Mouse (Mus musculus) kidney, embryonic 16.5 days (tissue): ENCODE results near the gene Zswim3. TPM values are rescaled to one million over a fixed set of nuclear protein-coding genes. Genes with fewer than 3 reads are reported as not detected.
A peak's percentile ranks its signal among the peaks of the same experiment; 100 is the strongest.

Source experiments
- ATAC-seq: fragments of 200-750 bp; cut with Nextera tagmentation; 2 replicates; pipeline ENCODE4 v1.8.0; 2017; ENCODE audit warnings: moderate TSS enrichment; ENCODE audit not compliant: low FRiP score, low TSS enrichment
- H3K27ac ChIP-seq: fragments of 300-500 bp; sonication (generic); 2 replicates; pipeline ENCODE4 v1.5.1; 2014; ENCODE audit warnings: low read length
- H3K27me3 ChIP-seq: fragments of 300-500 bp; sonication (generic); 2 replicates; pipeline ENCODE4 v1.6.1; 2014; ENCODE audit warnings: low read length, control low read depth, mixed read lengths; ENCODE audit not compliant: insufficient read depth
- H3K36me3 ChIP-seq: fragments of 300-500 bp; sonication (generic); 2 replicates; pipeline ENCODE4 v1.6.1; 2014; ENCODE audit warnings: low read length, control low read depth, mixed read lengths; ENCODE audit not compliant: insufficient read depth
- H3K4me1 ChIP-seq: fragments of 300-500 bp; sonication (generic); 2 replicates; pipeline ENCODE4 v1.6.1; 2014; ENCODE audit warnings: low read length, control low read depth, mixed read lengths; ENCODE audit not compliant: insufficient read depth
- H3K4me2 ChIP-seq: fragments of 300-500 bp; sonication (generic); replicated peaks from 2 replicates; pipeline ENCODE4 v1.6.1; 2014; ENCODE audit warnings: low read depth, low read length
- H3K4me3 ChIP-seq: fragments of 300-500 bp; sonication (generic); 2 replicates; pipeline ENCODE4 v1.5.1; 2014; ENCODE audit warnings: mild to moderate bottlenecking, low read length
- H3K9ac ChIP-seq: fragments of 300-500 bp; sonication (generic); replicated peaks from 2 replicates; pipeline ENCODE4 v1.6.1; 2014; ENCODE audit warnings: low read length
- H3K9me3 ChIP-seq: fragments of 300-500 bp; sonication (generic); 2 replicates; pipeline ENCODE4 v1.6.1; 2016; ENCODE audit warnings: low read length, control low read depth
- WGBS: fragments of 180-500 bp; shearing (Covaris S2); extraction: QIAGEN DNeasy Blood & Tissue Kit; methylation state at CpG from one replicate; pipeline ENCODE4 v1.1.7; 2014; 5-methylcytosine and 5-hydroxymethylcytosine counted together
- polyA plus RNA-seq: library from polyadenylated mRNA; unstranded; fragments of >200 nt; fragmentation: Nextera tagmentation; extraction: Ambion mirVana; gene quantifications from 2 replicates; pipeline ENCODE4 v1.2.1, GENCODE M21; 2015

Zswim3 gene
- polyA plus RNA-seq, 1 experiment from 2014 or later, result 11.9 TPM

- Histone ChIP-seq H3K9me3 (no peaks in the 10 kb centered on the region), H3K4me3 (peak within 1 kb of the TSS; percentile 86), H3K4me1 (peaks cover 25% of the 10 kb centered on the region), H3K27me3 (no peaks in the 10 kb centered on the region), H3K27ac (peak within 1 kb of the TSS; percentile 71), H3K36me3 (peaks cover 46% of the 10 kb centered on the region), H3K4me2 (peak within 1 kb of the TSS; percentile 75), H3K9ac (peak within 1 kb of the TSS; percentile 87)
- peak; percentile 99 for ATAC-seq
- under 1% methylated on average over 53 of the region's 53 CpGs for WGBS
Observed at GRCm38 (mm10) chr2:164769258-164770037, 35.5 kb upstream of the Zswim3 start, which contains the start of gene Ube2c. TSS of gene Ube2c (plus strand) at chr2:164769898.

DNA sequence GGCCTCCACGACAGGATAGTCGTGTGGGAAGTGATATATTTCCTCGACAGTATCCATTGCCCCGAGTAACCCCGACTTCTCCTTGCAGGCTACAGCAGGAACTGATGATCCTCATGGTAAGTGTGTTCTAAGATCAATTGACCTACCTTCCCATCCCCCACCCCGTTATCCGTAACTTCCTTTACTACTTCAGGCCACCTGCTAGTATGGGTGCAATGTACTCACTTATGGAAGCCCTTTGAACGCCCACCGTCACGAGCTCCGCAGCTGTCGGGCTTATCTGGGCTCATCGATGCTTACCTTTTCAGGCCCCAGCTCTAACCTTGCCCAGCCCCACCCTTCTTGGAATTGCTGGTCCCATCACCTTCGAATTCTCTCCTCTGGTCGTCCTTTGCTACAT lies 34.6 kb upstream of the Zswim3 start:
- no peak for ATAC-seq
- Histone ChIP-seq H3K9me3 (no peaks in the 10 kb centered on the region), H3K9ac (peak overlapping the region; percentile 87), H3K4me1 (peaks cover 25% of the 10 kb centered on the region), H3K27ac (peak overlapping the region; percentile 71; the same call in 1 of the 2 replicates), H3K27me3 (no peaks in the 10 kb centered on the region), H3K36me3 (peaks cover 39% of the 10 kb centered on the region), H3K4me3 (peak overlapping the region; percentile 86), H3K4me2 (peak overlapping the region; percentile 75)
- 1% methylated on average over 15 of the region's 15 CpGs for WGBS

- peak overlapping the region; percentile 86 for H3K4me3 ChIP-seq
Observed at GRCm38 (mm10) chr2:164771123-164771522, 33.8 kb upstream of the Zswim3 start.

GRCm38 (mm10) chr2:164773229-164773988 lies 31.5 kb upstream of the Zswim3 start:
- WGBS, result 82% methylated on average over 14 of the region's 14 CpGs
- H3K27ac ChIP-seq, result no peak overlapping the region
- peaks cover 19% of the 10 kb centered on the region for H3K36me3 ChIP-seq

More at GRCm38 (mm10) chr2:164771123-164771522, 33.8 kb upstream of the Zswim3 start:
- no peak for ATAC-seq
- Histone ChIP-seq H3K27me3 (no peaks in the 10 kb centered on the region), H3K9ac (peak overlapping the region; percentile 87), H3K9me3 (no peaks in the 10 kb centered on the region), H3K4me2 (peak overlapping the region; percentile 75), H3K4me1 (peaks cover 25% of the 10 kb centered on the region), H3K27ac (no peak overlapping the region), H3K36me3 (peaks cover 34% of the 10 kb centered on the region)
- WGBS, result 70% methylated on average over 8 of the region's 8 CpGs

GRCm38 (mm10) chr2:164773989-164774364 lies 30.9 kb upstream of the Zswim3 start:
- no peaks in the 10 kb centered on the region for H3K9me3 ChIP-seq
- ATAC-seq, result no peak
- no peak overlapping the region for H3K9ac ChIP-seq
- no peaks in the 10 kb centered on the region for H3K27me3 ChIP-seq
- 85% methylated on average over 5 of the region's 5 CpGs for whole genome bisulfite sequencing
- no peak overlapping the region for H3K4me2 ChIP-seq
- peaks cover 19% of the 10 kb centered on the region for H3K36me3 ChIP-seq
- no peak overlapping the region for H3K4me3 ChIP-seq
- H3K4me1 ChIP-seq, result peaks cover 25% of the 10 kb centered on the region
- no peak overlapping the region for H3K27ac ChIP-seq

More at GRCm38 (mm10) chr2:164773229-164773988, 31.5 kb upstream of the Zswim3 start:
- Histone ChIP-seq H3K27me3 (no peaks in the 10 kb centered on the region), H3K4me1 (peaks cover 25% of the 10 kb centered on the region), H3K4me3 (no peak overlapping the region), H3K9ac (no peak overlapping the region), H3K9me3 (no peaks in the 10 kb centered on the region), H3K4me2 (no peak overlapping the region)
- no peak for ATAC-seq

DNA sequence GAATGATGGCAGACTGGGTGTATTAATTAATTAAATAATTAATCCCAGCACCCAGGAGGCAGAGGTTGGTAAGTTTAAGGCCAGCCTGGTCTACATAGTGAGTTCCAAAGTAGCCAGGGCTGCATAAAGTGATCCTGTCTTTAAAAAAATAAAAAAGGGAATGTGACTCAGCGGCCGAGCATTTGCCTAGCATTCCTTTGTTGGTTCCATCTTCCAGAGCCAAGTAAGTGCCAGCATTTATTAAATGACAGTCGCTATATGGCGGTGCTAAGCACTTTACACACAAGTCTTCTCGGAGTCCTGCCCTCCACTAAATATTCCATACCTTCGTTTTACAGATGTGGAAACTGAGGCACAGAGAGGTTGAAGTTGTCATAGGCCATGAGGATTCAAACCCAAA lies 28.8 kb upstream of the Zswim3 start:
- H3K36me3 ChIP-seq, result peaks cover 19% of the 10 kb centered on the region
- H3K9ac ChIP-seq, result no peak overlapping the region
- H3K4me1 ChIP-seq, result peaks cover 13% of the 10 kb centered on the region
- no peak overlapping the region for H3K27ac ChIP-seq
- no peak overlapping the region for H3K4me3 ChIP-seq
- H3K4me2 ChIP-seq, result no peak overlapping the region
- H3K9me3 ChIP-seq, result no peaks in the 10 kb centered on the region
- WGBS, result 81% methylated on average over 6 of the region's 6 CpGs
- H3K27me3 ChIP-seq, result no peaks in the 10 kb centered on the region
- no peak for ATAC-seq

DNA sequence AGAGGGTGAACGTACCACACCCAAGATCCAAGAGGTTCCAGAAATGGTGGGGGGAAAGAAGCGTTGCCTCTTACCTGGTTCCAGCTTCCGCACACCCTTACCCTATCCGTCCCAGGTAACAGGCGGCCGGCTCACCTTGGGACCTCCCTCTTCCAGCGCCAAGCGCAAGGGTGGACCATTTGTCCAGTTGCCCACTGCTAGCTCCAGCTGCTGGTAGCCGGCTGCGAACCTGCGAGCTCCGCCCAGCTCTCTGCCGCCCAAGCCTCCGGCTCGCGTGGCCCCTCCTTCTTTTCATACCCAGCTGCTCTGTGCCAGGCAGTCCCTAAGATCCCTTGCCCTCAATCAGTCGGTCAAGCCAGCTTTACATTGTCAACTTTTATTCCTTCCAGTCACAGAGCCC lies 28.1 kb upstream of the Zswim3 start:
- no peak overlapping the region for H3K9ac ChIP-seq
- no peaks in the 10 kb centered on the region for H3K9me3 ChIP-seq
- 64% methylated on average over 17 of the region's 17 CpGs for WGBS
- no peak overlapping the region for H3K4me3 ChIP-seq
- no peak overlapping the region for H3K27ac ChIP-seq
- no peaks in the 10 kb centered on the region for H3K27me3 ChIP-seq
- peaks cover 12% of the 10 kb centered on the region for H3K36me3 ChIP-seq
- no peak for ATAC-seq
- H3K4me1 ChIP-seq, result peaks cover 6% of the 10 kb centered on the region
- H3K4me2 ChIP-seq, result no peak overlapping the region

GRCm38 (mm10) chr2:164777246-164778014 lies 27.5 kb upstream of the Zswim3 start:
- peaks cover 6% of the 10 kb centered on the region; the same call in 1 of the 2 replicates for H3K36me3 ChIP-seq
- no peak overlapping the region for H3K27ac ChIP-seq
- no peaks in the 10 kb centered on the region for H3K4me1 ChIP-seq
- 84% methylated on average over 30 of the region's 30 CpGs for WGBS
- ATAC-seq, result no peak
- no peak overlapping the region for H3K9ac ChIP-seq
- no peak overlapping the region for H3K4me3 ChIP-seq
- H3K27me3 ChIP-seq, result no peaks in the 10 kb centered on the region
- H3K9me3 ChIP-seq, result no peaks in the 10 kb centered on the region
- no peak overlapping the region for H3K4me2 ChIP-seq

GRCm38 (mm10) chr2:164778015-164778287 lies 26.9 kb upstream of the Zswim3 start:
- Histone ChIP-seq H3K36me3 (peaks cover 3% of the 10 kb centered on the region; the same call in 1 of the 2 replicates), H3K27me3 (no peaks in the 10 kb centered on the region), H3K9me3 (no peaks in the 10 kb centered on the region), H3K4me3 (no peak overlapping the region), H3K4me1 (no peaks in the 10 kb centered on the region), H3K9ac (no peak overlapping the region), H3K4me2 (no peak overlapping the region), H3K27ac (no peak overlapping the region)
- no peak for ATAC-seq
- WGBS, result 94% methylated on average over 11 of the region's 11 CpGs
